Mouse (Mus musculus): ENCODE results near the gene Alox12. TPM values are rescaled to one million over a fixed set of nuclear protein-coding genes. Genes with fewer than 3 reads are reported as not detected.

The Alox12 gene
- total RNA-seq, 2 experiments from 2014 or later: 0.13 to 0.27 TPM

DNA sequence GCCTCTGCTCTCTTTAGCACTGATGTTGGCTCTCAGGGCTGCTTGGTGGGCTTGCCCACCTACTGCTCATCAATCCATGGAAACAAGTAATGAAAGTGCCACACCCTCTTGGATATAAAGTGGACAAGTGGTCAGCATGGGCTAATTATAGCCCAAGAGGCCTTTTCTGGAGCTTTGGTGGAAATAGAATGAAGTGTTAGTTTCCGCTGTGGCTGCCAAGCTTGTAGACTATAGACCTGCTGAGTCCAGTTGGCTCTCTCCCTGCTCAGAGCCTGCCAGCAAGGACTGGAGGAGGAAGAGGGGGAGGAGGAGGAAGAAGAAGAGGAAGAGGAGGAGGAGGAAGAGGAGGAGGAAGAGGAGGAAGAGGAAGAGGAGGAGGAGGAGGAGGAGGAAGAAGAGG, 11.3 kb upstream of the Alox12 start:
- TF ChIP-seq CTCF (conservative IDR thresholded peaks at IDR 0.05): no peak
- Histone ChIP-seq H3K4me3 (no peak overlapping the region), H3K27ac (no peak overlapping the region)
- no peak for DNase-seq (ENCODE audit: low spot score in 2 of 2)

DNA sequence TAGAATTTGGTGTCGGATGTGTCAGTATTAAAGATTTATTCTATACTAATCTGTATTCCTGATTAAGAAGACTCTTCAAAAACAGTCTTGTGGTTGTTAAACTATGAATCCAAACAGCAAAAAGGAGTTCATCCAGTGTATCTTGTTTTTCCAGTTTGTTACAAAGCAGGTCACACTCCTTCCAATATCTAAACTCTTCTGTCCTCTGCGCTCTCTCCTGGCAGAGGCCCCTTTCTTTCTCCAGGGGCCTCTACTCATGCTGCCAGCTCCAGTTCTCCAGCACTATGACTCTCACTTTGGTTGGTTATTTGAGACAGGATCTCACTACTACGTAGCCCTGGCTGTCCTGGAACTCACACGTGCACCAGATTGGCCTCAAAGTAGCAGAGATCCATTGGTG, 10.7 kb upstream of the Alox12 start:
- no peak for TF ChIP-seq CTCF (conservative IDR thresholded peaks at IDR 0.05)
- no peak overlapping the region for H3K4me3 ChIP-seq
- H3K27ac ChIP-seq: no peak overlapping the region
- no peak for DNase-seq (ENCODE audit: low spot score in 2 of 2)

DNA sequence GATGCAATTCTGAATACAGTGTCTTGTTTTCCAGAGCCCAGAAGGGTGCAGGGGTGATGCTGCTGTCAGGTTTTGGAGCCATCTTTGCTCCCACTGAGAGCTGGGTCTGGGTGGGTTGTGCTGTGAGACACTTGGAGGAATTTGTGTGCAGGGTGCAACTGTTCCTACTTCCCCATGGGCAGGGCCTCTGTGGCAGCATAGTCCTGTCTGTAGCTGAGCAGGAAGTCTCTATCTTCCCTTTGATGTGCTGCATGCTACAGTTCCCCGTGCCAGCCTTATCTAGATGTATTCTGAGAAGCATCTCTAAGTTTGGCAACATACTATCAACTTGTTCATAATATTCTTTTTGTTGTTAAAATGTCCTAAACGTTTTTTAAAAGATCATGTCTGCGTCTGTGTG, 10.1 kb upstream of the Alox12 start:
- DNase-seq (ENCODE audit: low spot score in 2 of 2): no peak
- TF ChIP-seq CTCF (conservative IDR thresholded peaks at IDR 0.05): no peak
- no peak overlapping the region for H3K4me3 ChIP-seq
- H3K27ac ChIP-seq: no peak overlapping the region

DNA sequence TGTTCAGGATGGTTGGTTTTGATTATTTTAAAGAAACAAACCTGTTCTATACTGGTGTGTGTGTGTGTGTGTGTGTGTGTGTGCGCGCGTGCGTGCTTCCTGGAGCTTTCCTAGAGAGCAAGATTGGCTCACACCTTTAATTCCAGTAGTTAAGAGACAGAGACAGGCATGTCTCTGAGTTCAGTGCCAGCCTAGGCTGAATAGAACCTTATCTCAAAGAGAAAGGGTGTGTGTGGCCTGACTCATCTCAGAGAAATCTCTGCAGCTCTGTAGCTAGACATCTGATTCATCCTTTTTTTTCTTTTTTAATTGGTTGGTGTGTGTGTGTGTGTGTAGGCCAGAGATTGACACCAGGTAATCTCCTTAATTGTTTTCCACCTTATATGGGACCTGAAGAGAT, 3.9 kb upstream of the Alox12 start:
- Histone ChIP-seq H3K27ac (no peak overlapping the region), H3K4me3 (no peak overlapping the region)
- TF ChIP-seq CTCF (conservative IDR thresholded peaks at IDR 0.05): no peak
- DNase-seq (ENCODE audit: low spot score in 2 of 2): no peak

DNA sequence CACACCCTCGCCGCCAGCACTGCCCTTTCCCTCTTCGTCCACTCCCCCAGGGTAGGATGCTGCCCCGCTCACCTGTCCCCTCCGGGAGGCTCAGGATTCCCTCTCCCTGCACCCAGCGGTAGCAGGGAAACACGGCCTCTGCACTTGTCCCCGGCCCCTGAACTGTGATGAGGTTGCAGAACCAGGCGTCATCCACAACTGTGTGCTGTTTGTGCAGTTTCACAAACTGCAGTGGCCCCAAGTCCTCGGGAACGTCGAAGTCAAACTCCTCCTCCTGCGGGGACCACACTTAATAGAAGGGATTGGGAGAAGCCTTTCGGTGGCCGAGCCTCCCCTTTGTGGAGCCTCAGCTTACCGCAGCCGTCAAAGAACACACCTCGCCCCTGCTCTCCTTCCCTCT, 816 bp downstream of the Alox12 start:
- H3K27ac ChIP-seq: no peak overlapping the region
- no peak for DNase-seq (ENCODE audit: low spot score in 2 of 2)
- peak overlapping the region; percentile 40; the same call in 1 of the 2 replicates for H3K4me3 ChIP-seq
- TF ChIP-seq CTCF (conservative IDR thresholded peaks at IDR 0.05): no peak

DNA sequence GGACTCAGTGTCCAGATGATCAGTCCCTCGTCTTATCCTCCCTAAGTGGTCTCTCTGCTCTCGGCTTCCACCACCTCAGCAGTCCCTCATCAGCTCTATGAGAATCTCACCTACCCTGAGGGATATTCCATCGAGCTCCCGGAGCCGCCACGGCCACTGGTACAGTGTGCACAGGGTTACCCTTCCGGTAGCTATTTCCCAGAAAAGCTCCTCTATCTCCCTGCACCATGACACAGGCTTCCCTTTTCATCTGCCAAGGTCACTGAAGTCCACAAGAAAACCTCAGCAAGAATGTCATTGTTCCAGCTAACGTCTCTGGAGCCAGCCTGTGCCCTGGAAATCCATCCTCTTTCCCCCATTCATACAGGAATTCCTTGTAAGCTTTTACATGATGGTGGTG, 3.3 kb downstream of the Alox12 start:
- Histone ChIP-seq H3K27ac (no peak overlapping the region), H3K4me3 (no peak overlapping the region)
- no peak for TF ChIP-seq CTCF (conservative IDR thresholded peaks at IDR 0.05)
- no peak for DNase-seq (ENCODE audit: low spot score in 2 of 2)

DNA sequence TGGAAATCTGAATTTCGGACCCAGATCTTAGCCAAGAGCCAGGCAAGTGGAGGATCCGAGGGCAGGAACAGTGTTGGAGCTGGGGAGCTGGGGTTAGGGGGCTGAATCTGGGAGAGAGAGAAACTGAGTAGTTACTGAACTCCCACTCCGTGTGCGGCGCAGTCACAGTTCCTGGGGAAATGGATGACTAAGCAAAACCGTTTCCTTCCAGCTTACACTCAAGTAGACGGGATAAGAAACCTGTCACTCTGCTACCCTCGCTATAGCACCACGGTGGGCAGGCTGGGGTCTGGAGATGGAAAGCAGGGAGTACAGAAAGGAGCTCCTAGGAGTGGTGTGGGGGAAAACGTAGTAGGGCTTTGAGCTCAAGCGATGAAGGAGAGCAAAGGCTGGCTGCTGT, 5.0 kb downstream of the Alox12 start:
- no peak for DNase-seq (ENCODE audit: low spot score in 2 of 2)
- no peak for TF ChIP-seq CTCF (conservative IDR thresholded peaks at IDR 0.05)
- no peak overlapping the region for H3K27ac ChIP-seq
- no peak overlapping the region for H3K4me3 ChIP-seq

DNA sequence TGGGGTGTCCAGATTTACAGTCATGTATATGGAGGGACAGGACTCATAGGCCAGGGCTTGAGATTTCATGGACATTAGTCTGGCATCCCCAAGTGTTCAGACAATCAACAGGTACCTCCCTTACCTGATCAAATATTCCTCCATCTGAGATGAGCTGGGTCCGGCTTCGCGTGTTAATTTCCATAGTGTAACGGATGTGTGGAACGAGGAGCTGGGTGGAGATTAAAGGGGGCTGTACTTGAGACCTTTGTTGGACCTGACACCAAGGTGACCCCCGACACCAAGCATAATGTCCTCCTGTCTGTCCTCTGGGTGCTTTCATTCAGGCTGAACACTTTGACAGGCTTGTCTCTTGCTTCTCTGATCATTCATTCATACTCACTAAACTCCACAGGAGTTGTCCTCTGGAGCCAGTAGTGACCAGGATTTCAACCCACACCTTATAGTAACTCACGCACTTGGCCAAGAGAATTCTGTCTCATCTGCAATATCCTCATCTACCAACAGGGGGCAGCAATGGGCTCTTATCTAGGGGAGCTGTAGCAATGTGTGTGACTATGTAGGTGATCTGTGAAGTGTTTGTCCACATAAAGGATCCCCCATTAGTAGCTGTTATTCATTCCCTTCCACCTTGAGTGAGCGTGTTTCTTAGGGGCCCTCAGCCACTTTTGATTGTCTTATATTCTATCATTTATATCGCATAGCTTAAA, 7.9 kb downstream of the Alox12 start:
- no peak overlapping the region for H3K4me3 ChIP-seq
- H3K27ac ChIP-seq: no peak overlapping the region
- peak in 1 of 2 experiments; percentile 81 for DNase-seq (ENCODE audit: low spot score in 2 of 2)
- peak; percentile 91 for TF ChIP-seq CTCF (conservative IDR thresholded peaks at IDR 0.05)

DNA sequence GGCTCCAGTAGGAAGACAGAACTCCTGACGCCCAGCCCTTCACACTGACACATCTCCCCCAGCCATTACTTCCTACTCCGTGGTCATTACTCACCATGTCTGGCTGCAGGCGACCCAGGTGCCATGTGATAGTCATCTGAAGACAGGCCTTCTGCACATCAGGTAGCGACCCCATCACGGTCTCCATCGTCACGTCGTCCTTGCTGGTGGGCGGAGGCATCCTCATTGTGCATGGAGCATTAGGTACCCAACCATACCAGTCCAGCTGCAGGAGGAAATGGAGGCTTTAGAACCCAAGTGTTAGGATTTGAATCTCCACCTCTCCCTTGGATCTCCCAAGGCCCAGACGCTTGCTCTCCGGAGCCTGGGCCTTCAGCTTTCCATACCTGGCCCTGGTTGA, 12.6 kb downstream of the Alox12 start:
- no peak overlapping the region for H3K27ac ChIP-seq
- DNase-seq (ENCODE audit: low spot score in 2 of 2): no peak
- TF ChIP-seq CTCF (conservative IDR thresholded peaks at IDR 0.05): no peak
- H3K4me3 ChIP-seq: no peak overlapping the region

DNA sequence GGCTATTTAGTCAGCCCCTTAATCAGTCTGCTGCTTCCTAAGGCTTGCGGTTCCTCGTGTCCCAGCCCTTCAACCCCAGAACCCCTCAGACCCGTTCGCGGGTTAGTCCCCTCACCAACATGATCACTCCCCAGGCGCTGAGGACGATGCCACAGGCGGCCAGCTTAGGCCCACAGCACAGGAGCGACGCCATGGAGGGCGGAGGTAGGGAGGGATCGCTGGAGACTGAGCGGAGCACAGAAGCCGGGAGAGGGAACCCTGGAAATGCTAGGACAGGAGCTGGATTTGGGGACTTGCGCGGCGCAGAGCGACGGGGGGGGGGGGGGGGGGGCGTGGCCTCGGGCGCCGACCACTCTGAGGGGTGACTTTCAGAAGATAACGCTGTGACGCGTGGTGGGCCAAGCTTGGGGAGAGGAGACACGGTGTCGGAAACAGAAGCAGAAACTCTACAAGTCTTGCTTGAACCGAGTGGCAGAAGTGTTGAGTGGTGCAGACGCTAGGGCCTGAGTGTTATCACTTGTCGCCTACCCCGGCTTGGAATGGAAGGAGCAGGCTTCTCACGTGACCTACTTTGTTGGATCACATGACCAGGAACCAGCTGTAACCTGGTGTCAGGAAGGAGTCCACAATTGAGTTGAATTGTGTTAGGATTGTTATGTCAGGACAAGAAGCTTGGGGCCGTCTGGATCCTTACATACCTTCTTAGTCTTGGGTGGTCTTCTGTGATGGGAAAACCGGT, 15.4 kb downstream of the Alox12 start, which contains the start of the genes Gm21988 and Rnasek:
Gene Gm21988 (minus strand): TSS at position 290 of the 739 bp plus-strand sequence.
Gene Rnasek (minus strand): TSS at position 302 of the 739 bp plus-strand sequence.
- Histone ChIP-seq H3K4me3 (peak within 1 kb of the TSS; percentile 67), H3K27ac (peak within 1 kb of the TSS; percentile 95)
- no peak for TF ChIP-seq CTCF (conservative IDR thresholded peaks at IDR 0.05)
- DNase-seq (ENCODE audit: low spot score in 2 of 2): peak; percentile 79

DNA sequence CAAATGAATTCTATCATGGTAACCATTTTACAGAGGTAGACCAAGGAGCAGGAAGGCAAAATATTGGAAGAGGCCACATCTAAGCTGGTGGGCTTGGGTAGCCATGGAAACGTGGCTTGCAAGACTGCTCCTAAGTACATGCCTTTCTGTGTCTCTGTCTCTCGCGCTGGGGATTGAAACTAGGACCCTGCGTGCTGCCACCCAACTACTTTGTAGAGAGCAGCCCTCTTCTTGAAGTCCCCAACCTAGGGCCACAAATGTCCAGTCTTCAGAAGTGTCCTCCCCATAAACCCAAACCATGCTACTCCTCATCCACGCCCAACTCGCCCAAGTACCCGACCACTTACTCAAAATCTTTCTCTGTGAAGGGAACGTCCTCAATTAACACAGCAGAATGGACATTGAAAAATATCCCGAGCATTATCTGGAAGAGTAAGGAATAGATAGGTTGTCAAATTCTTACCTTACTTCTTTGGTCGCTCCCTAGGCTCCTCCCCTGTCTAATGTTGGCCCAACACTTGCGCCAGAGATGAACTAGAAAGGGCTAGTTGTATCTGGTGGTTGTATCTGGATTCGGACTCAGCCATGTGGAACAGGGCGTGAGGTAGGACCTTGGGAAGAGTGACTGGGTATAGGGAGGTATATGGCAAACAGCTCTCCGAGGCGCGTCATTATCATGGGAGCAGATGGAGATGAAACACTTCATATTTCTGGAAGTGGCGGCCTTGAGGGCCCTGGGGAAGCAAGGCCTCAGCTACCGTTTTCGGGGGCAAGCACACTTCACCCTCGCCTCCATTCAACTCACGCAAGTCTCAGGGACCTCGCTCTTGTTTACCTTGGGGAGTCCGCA, 16.3 kb downstream of the Alox12 start:
- Histone ChIP-seq H3K4me3 (peak overlapping the region; percentile 67), H3K27ac (peak overlapping the region; percentile 95)
- DNase-seq (ENCODE audit: low spot score in 2 of 2): no peak
- no peak for TF ChIP-seq CTCF (conservative IDR thresholded peaks at IDR 0.05)

DNA sequence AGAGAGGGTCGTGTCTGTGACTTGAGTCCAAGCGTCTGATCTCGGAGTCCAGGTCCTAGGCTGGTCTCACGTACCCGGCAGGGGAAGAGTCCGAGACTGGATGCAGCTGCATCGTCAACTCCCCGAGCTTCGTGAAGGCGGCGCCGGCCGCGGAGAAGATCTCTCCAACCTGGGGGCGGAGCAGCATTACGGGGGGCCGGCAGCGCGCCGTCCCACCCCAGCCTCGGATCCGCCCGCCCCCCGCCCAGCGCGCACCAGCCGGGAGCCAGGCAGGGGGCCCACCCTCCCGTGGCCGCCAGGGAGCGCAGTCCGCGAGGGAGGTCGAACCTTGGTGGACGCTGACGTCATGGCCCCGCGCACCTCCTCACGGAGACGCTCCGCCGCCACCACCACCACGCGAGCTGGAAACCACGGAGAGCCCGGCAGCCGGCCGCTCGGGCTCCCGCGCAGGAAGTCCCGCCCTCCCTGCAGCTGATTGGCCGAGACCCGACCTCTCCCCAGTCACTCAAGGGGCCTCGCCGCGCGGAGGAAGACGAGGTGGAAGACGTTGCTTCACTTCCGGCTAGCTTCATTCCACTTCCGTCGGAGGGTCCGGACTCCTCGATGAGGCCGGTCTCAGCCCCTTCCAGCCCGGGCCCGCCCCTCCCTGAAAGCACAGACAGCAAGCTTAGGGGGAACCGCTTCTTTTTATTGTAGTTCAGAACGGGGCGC, 17.5 kb downstream of the Alox12 start, which contains the start of gene 0610010K14Rik:
Gene 0610010K14Rik (minus strand): TSS at position 458 of the 711 bp plus-strand sequence.
- peak; percentile 81 for TF ChIP-seq CTCF (conservative IDR thresholded peaks at IDR 0.05)
- peak within 1 kb of the TSS; percentile 67 for H3K4me3 ChIP-seq
- H3K27ac ChIP-seq: peak within 1 kb of the TSS; percentile 95
- peak; percentile 97 to 99 for DNase-seq (ENCODE audit: low spot score in 2 of 2)
